Mouse (Mus musculus) heart, adult 8-10 months (tissue): Measurements from ENCODE around the gene Rnps1. TPM values are rescaled to one million over a fixed set of nuclear protein-coding genes. Genes with fewer than 3 reads are reported as not detected.
A peak's percentile ranks its signal among the peaks of the same experiment; 100 is the strongest.
"Not testable (repeated sequence)": the region's sequence is repeated elsewhere in the genome, so short reads cannot be mapped to it uniquely, and the experiment has no call there.

Experiments
- DNase-seq: peaks from one replicate; pipeline ENCODE4 v3.0.0; 2022; ENCODE audit warnings: low spot score
- total RNA-seq, 4 experiments: library from RNA; stranded (reverse); gene quantifications; 2 replicates each; pipeline ENCODE4 v1.2.4; 2022

Rnps1 gene
- total RNA-seq, 4 experiments from 2014 or later = 59.7 to 61.4 (median 60.7) TPM

- no peak for DNase-seq
Measured at GRCm38 (mm10) chr17:24427170-24427557, 12.8 kb downstream of the Rnps1 start.

- DNase-seq = peak; percentile 55
Measured at GRCm38 (mm10) chr17:24429201-24429983, 15.0 kb downstream of the Rnps1 start.

- DNase-seq = peak; percentile 46
Measured at GRCm38 (mm10) chr17:24437016-24437415, 22.7 kb downstream of the Rnps1 start.

- DNase-seq = no peak
Measured at GRCm38 (mm10) chr17:24440377-24440776, 26.0 kb downstream of the Rnps1 start.

- no peak for DNase-seq
Measured at GRCm38 (mm10) chr17:24441148-24441547, 26.8 kb downstream of the Rnps1 start.

GRCm38 (mm10) chr17:24442107-24442506 is 27.7 kb downstream of the Rnps1 start:
- no peak for DNase-seq

GRCm38 (mm10) chr17:24442632-24443155 is 28.3 kb downstream of the Rnps1 start, which contains the start of gene Dnase1l2:
Gene Dnase1l2 (minus strand): TSS chr17:24443105.
- no peak for DNase-seq

GRCm38 (mm10) chr17:24443409-24443808 is 29.0 kb downstream of the Rnps1 start:
- no peak for DNase-seq

- DNase-seq = no peak
Measured at GRCm38 (mm10) chr17:24446590-24446989, 32.2 kb downstream of the Rnps1 start.

GRCm38 (mm10) chr17:24449507-24449906 is 35.1 kb downstream of the Rnps1 start:
- DNase-seq = no peak

- DNase-seq = no peak
Measured at GRCm38 (mm10) chr17:24451220-24451619, 36.9 kb downstream of the Rnps1 start.

GRCm38 (mm10) chr17:24453372-24453771 is 39.0 kb downstream of the Rnps1 start:
- DNase-seq = no peak

- DNase-seq = no peak
Measured at GRCm38 (mm10) chr17:24454218-24454755, 39.9 kb downstream of the Rnps1 start.

GRCm38 (mm10) chr17:24454756-24455522 is 40.6 kb downstream of the Rnps1 start:
- DNase-seq = peak; percentile 99

- DNase-seq = not testable (repeated sequence)
Measured at GRCm38 (mm10) chr17:24455523-24456206, 41.3 kb downstream of the Rnps1 start.

GRCm38 (mm10) chr17:24461580-24461979 is 47.2 kb downstream of the Rnps1 start:
- no peak for DNase-seq

- DNase-seq = no peak
Measured at GRCm38 (mm10) chr17:24462932-24463331, 48.6 kb downstream of the Rnps1 start.

- DNase-seq = no peak
Measured at GRCm38 (mm10) chr17:24463374-24464133, 49.2 kb downstream of the Rnps1 start.

GRCm38 (mm10) chr17:24468636-24469246 is 54.4 kb downstream of the Rnps1 start:
- no peak for DNase-seq

GRCm38 (mm10) chr17:24469336-24469909 is 55.1 kb downstream of the Rnps1 start:
- DNase-seq = no peak
